20 mouse cellular contexts compared by ENCODE assay signal in the genomic region with DNA sequence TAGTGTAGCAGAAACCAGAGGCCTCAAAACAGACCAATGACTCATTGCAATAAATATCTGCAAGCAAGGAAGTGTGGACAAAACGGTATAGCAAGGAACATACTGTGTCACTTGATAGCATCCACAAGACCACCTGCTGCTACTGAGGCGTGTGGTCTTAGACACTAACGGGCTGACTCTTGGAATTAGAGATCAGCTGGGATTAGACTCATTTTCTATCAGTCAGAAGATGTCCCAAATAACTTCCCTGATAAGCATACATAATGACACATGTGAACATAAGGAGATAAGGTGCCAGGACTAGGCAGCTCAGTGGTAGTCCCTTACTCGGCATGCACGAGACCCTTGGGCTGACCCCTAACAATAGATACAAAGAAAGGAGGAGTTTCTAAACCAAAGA. TPM values are rescaled to one million over a fixed set of nuclear protein-coding genes. Genes with fewer than 3 reads are reported as not detected.
DNase-seq lines count a peak whose midpoint lies in the region; ATAC-seq lines count a peak whose summit lies in the region.
"Had no signal": no experiment of that assay in that cellular context is flagged by ENCODE, and none has a peak within 500 bp of the region (broad histone marks: within the 10 kb centered on the region; RNA-seq: fewer than 3 reads in every experiment).

No protein-coding gene starts in this region.

- no peak overlapping the region for H3K27ac ChIP-seq in liver, embryonic 13.5 days
- H3K27ac ChIP-seq: embryonic facial prominence, embryonic 10.5 days; forebrain, embryonic 13.5 days; gastrocnemius, adult 2 months; hindbrain, embryonic 15.5 days had no signal

- no peaks in the 10 kb centered on the region for H3K9me3 ChIP-seq in liver, embryonic 13.5 days (replicated peaks)
- H3K9me3 ChIP-seq: embryonic facial prominence, embryonic 10.5 days; forebrain, embryonic 13.5 days; heart, embryonic 12.5 days; hindbrain, embryonic 15.5 days had no signal

- ATAC-seq in liver, embryonic 13.5 days (ENCODE audit: low read depth), result peak; percentile 56
- ATAC-seq in megakaryocyte-erythroid progenitor cell, adult 5-6 weeks (replicated peaks; ENCODE audit: low FRiP score, low TSS enrichment, poor library complexity, severe bottlenecking), result peak; percentile 30
- ATAC-seq: activated CD4-positive, CD25-positive, alpha-beta regulatory T cell, adult 4 months; CD4-positive, CD25-positive, alpha-beta regulatory T cell, adult 4 months; forebrain, embryonic 13.5 days; forebrain, postnatal 0 days; Patski had no signal

- peak; percentile 41 for DNase-seq in retina, postnatal 1 day
- no peak for DNase-seq in retina, embryonic 14.5 days (ENCODE audit: low spot score)
- DNase-seq in liver, embryonic 13.5 days, result no peak
- DNase-seq in left cerebral cortex, postnatal 10 days (ENCODE audit: extremely low spot score in 1 of 2, low spot score in 2 of 2), result no peak
- DNase-seq in adrenal gland, postnatal 36 days, result no peak
- DNase-seq: adrenal gland, postnatal 25 days; cerebellum, adult 2 months; cerebellum, postnatal 10 days; forebrain, postnatal 0 days; gastrocnemius, adult 2 months; gastrocnemius, postnatal 25 days; heart, postnatal 36 days had no signal

- H3K9ac ChIP-seq in liver, embryonic 13.5 days, result no peak overlapping the region
- H3K9ac ChIP-seq: forebrain, embryonic 13.5 days; forebrain, postnatal 0 days; heart, embryonic 12.5 days; hindbrain, embryonic 15.5 days had no signal

- H3K4me1 ChIP-seq in liver, embryonic 13.5 days (replicated peaks), result peaks cover 49% of the 10 kb centered on the region

- intact Hi-C loops in left cerebral cortex, postnatal 10 days (cut with DNase I), result no loop called here

- WGBS in liver, embryonic 13.5 days (ENCODE audit: insufficient replicate concordance), result 18% methylated on average over 5 of the region's 5 CpGs

- no peak overlapping the region for H3K4me3 ChIP-seq in liver, embryonic 13.5 days (replicated peaks)
- H3K4me3 ChIP-seq: embryonic facial prominence, embryonic 10.5 days; forebrain, embryonic 13.5 days; gastrocnemius, adult 2 months; heart, embryonic 12.5 days; hindbrain, embryonic 15.5 days had no signal

- H3K27me3 ChIP-seq in liver, embryonic 13.5 days, result no peaks in the 10 kb centered on the region
- H3K27me3 ChIP-seq: forebrain, embryonic 13.5 days; heart, embryonic 12.5 days; hindbrain, embryonic 15.5 days; Patski had no signal

- no peak overlapping the region for H3K4me2 ChIP-seq in liver, embryonic 13.5 days
- H3K4me2 ChIP-seq: forebrain, embryonic 13.5 days; heart, embryonic 12.5 days; hindbrain, embryonic 15.5 days had no signal

- H3K36me3 ChIP-seq in liver, embryonic 13.5 days, result no peaks in the 10 kb centered on the region
- H3K36me3 ChIP-seq: embryonic facial prominence, embryonic 10.5 days; heart, embryonic 12.5 days; hindbrain, embryonic 15.5 days had no signal

RNA-seq across cellular contexts. Expression of a gene that starts 21.6 kb away (rescaled TPM):
- polyA plus RNA-seq in liver, embryonic 13.5 days (2015; fragmentation: Nextera tagmentation; extraction: Ambion mirVana), result 1.5 TPM in 2 replicates
- 10.3 and 10.4 TPM in 2 replicates for total RNA-seq in megakaryocyte-erythroid progenitor cell, adult 5-6 weeks (2014; fragmentation: Nextera tagmentation)
- total RNA-seq in megakaryocyte-erythroid progenitor cell, adult 5-6 weeks (2017), result 5.7 and 7.1 TPM in 2 replicates
- 1 to 10 TPM; 6.6 to 7.2 TPM for total RNA-seq in left cerebral cortex, postnatal 10 days (2021)
- 10 to 100 TPM in 1 of 2 experiments, 1 to 10 TPM in 1; 7.9 to 14.0 TPM for total RNA-seq in adrenal gland, postnatal 36 days (2021)
